Comparison of ENCODE assay signal across 22 mouse cellular contexts in the genomic region with DNA sequence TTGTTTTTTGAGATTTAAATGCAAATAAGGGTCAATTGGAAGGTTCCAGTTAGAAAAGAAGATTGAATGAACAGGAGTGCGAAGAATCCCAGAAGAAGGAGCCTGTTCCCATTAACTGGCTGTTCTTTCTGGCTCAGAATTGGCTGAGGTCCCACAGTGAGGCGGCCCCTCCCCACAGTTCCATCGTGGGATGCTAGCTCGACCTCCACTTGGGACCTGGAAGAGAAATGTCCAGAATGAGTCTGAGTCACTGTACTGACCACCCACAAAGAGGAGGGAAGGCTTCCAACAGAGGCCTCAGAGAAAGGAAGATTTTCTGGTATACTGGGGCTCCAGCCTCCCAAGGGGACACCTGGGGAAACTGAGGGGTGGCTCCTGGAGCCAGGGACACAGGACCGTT. TPM values are rescaled to one million over a fixed set of nuclear protein-coding genes. Genes with fewer than 3 reads are reported as not detected.
DNase-seq lines count a peak whose midpoint lies in the region; ATAC-seq and TF ChIP-seq lines count a peak whose summit lies in the region.
"Had no signal": no experiment of that assay in that cellular context is flagged by ENCODE, and none has a peak within 500 bp of the region (broad histone marks: within the 10 kb centered on the region; RNA-seq: fewer than 3 reads in every experiment).

No protein-coding gene starts in this region.

- no peaks in the 10 kb centered on the region for H3K36me3 ChIP-seq in lung, embryonic 14.5 days (ENCODE audit: insufficient read depth)
- H3K36me3 ChIP-seq: embryonic facial prominence, embryonic 12.5 days; forebrain, embryonic 12.5 days; G1E; heart, embryonic 15.5 days; hindbrain, embryonic 10.5 days had no signal

- no peak for TF ChIP-seq CTCF in lung, embryonic 14.5 days (IDR thresholded peaks at IDR 0.05; ENCODE audit: low read depth)
- TF ChIP-seq CTCF in cerebellum, adult 2 months (IDR thresholded peaks at IDR 0.05; ENCODE audit: borderline replicate concordance, insufficient read depth, low read depth, low read length): no peak

- peak; percentile 9; the same call in 1 of the 2 replicates for ATAC-seq in lung, embryonic 14.5 days (ENCODE audit: insufficient read depth)
- ATAC-seq: activated CD4-positive, CD25-positive, alpha-beta regulatory T cell, adult 4 months; CD4-positive, CD25-positive, alpha-beta regulatory T cell, adult 4 months; forebrain, embryonic 16.5 days; Patski had no signal

- H3K4me1 ChIP-seq in lung, embryonic 14.5 days (ENCODE audit: insufficient read depth): 0 out of 2 replicates have a peak, but pooled peaks cover 3% of the 10 kb centered on the region
- H3K4me1 ChIP-seq in cerebellum, adult 2 months (ENCODE audit: control insufficient read depth, insufficient read depth, low read length): no peaks in the 10 kb centered on the region
- H3K4me1 ChIP-seq: forebrain, embryonic 12.5 days had no signal

- no peaks in the 10 kb centered on the region for H3K9me3 ChIP-seq in lung, embryonic 14.5 days (ENCODE audit: low read depth, low read length)
- H3K9me3 ChIP-seq: embryonic facial prominence, embryonic 12.5 days; forebrain, embryonic 12.5 days; G1E; heart, embryonic 15.5 days; hindbrain, embryonic 10.5 days had no signal

- no peak overlapping the region for H3K4me2 ChIP-seq in lung, embryonic 14.5 days
- H3K4me2 ChIP-seq: embryonic facial prominence, embryonic 12.5 days; forebrain, embryonic 12.5 days; heart, embryonic 11.5 days; heart, embryonic 15.5 days; hindbrain, embryonic 14.5 days had no signal

- no peak overlapping the region for H3K9ac ChIP-seq in lung, embryonic 14.5 days
- H3K9ac ChIP-seq: embryonic facial prominence, embryonic 12.5 days; forebrain, embryonic 12.5 days; heart, embryonic 15.5 days; hindbrain, embryonic 14.5 days had no signal

- H3K27me3 ChIP-seq in lung, embryonic 14.5 days (ENCODE audit: insufficient read depth, low read length): no peaks in the 10 kb centered on the region
- no peaks in the 10 kb centered on the region for H3K27me3 ChIP-seq in cerebellum, adult 2 months (ENCODE audit: control insufficient read depth, insufficient read depth, low read length)
- H3K27me3 ChIP-seq: embryonic facial prominence, embryonic 12.5 days; forebrain, embryonic 12.5 days; heart, embryonic 15.5 days; Patski had no signal

- TF ChIP-seq POLR2A in cerebellum, adult 2 months (IDR thresholded peaks at IDR 0.05; ENCODE audit: borderline replicate concordance, insufficient read depth, low read length): no peak

- DNase-seq in lung, embryonic 14.5 days: peak; percentile 66
- DNase-seq in lung, postnatal 36 days: no peak
- DNase-seq in 3T3-L1 (ENCODE audit: low read depth, low spot score): peak; percentile 31
- DNase-seq in Muller cell, postnatal 12 days (ENCODE audit: inconsistent ontology term): peak; percentile 29
- peak; percentile 72 for DNase-seq in testis, postnatal 10 days (ENCODE audit: low spot score)
- DNase-seq in cerebellum, adult 2 months: no peak
- DNase-seq in thymus, postnatal 10 days (ENCODE audit: low spot score in 2 of 2): no peak
- DNase-seq: embryo, embryonic 11 days; gastrocnemius, postnatal 10 days; heart, adult 18-20 months; heart, postnatal 14 days had no signal

- no peak overlapping the region for H3K4me3 ChIP-seq in lung, embryonic 14.5 days (ENCODE audit: low read depth, low read length)
- no peak overlapping the region for H3K4me3 ChIP-seq in cerebellum, adult 2 months (replicated peaks; ENCODE audit: insufficient read depth, low read depth, low read length)
- H3K4me3 ChIP-seq: embryonic facial prominence, embryonic 12.5 days; forebrain, embryonic 12.5 days; heart, embryonic 15.5 days; hindbrain, embryonic 10.5 days had no signal

- 44% methylated on average over 5 of the region's 5 CpGs for WGBS in lung, embryonic 14.5 days
- 38% methylated on average over 5 of the region's 5 CpGs for WGBS in cerebellum, adult 2 months

- no peak overlapping the region for H3K27ac ChIP-seq in lung, embryonic 14.5 days (ENCODE audit: low read depth)
- no peak overlapping the region for H3K27ac ChIP-seq in cerebellum, adult 2 months (ENCODE audit: insufficient read depth, low read length)
- H3K27ac ChIP-seq: embryonic facial prominence, embryonic 12.5 days; forebrain, embryonic 12.5 days; heart, embryonic 15.5 days; hindbrain, embryonic 10.5 days; hindbrain, embryonic 14.5 days had no signal

RNA-seq across cellular contexts. Expression of gene Blm, which starts 23.7 kb away (rescaled TPM):
- polyA plus RNA-seq in lung, embryonic 14.5 days (2014; fragmentation: Nextera tagmentation; extraction: Ambion mirVana): 40.8 and 42.0 TPM in 2 replicates
- 5.4 and 6.4 TPM in 2 replicates for polyA plus RNA-seq in cerebellum, adult 2 months (2012; rRNA removed)

Comparison
In these comparisons a context has a peak if more than half of its experiments do, and no peak if none do; other contexts are left out.
1. DNase-seq: peak in lung, embryonic 14.5 days (single experiment), 3T3-L1 (single experiment), Muller cell, postnatal 12 days (single experiment) and testis, postnatal 10 days (single experiment); none in lung, postnatal 36 days (single experiment), cerebellum, adult 2 months (0 of 2) and thymus, postnatal 10 days (0 of 2).